Mouse (Mus musculus): ENCODE measurements around the gene Bcas1.
A peak's percentile ranks its signal among the peaks of the same experiment; 100 is the strongest.

The Bcas1 gene

DNA sequence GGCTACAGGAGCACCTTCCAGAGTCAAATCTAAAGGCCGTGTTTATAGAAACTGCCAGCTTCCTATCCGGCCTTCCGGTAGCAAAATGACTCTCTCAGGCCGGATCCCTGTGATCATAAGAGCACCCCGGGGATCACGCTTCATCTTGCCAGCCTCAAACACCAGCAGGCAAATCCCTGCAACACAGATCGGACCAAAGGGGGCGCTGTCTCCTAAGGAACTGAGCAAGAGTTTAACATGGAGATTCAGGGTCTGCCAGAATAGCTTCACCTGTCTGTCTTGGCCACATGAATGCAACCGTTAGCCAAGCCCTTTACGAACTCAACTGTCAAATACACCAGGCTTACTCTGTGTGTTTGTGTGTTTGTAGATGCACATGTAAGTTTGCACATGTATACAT, 8.9 kb downstream of the Bcas1 start:
- no peak for DNase-seq (ENCODE audit: low spot score)

DNA sequence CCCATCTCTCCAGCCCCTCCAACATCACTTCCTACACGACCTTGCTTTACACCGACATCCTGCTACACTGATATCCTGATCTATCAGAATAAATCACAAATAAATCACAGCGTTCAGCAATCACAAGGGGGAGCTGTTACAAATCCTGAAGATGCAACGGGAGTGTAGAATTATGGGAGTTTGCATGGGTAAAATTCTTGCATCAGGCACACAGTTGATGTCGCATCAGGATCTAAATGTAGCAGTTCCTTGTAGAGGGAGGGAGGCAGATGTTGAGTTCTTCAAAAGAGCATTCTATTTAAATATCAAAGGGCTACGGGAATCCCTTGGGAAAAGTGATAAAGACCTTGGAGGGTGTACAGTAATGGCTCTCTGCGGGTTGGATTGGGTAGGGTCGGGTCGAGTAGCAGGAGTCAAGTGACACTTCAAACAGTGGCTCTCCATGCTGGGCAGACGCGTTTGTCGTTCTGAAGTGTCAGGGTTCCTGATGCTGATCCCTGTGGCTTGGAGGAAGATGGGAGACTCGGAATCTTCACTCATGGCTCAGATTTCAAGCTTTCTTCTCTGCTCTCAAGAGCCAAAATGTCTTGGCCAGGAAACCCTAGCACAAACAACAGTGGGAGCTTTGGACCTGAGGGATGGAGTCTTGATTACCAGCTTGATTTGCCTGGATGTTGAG, 16.0 kb downstream of the Bcas1 start:
- DNase-seq (ENCODE audit: low spot score): no peak

GRCm38 (mm10) chr2:170410677-170411489, 16.8 kb downstream of the Bcas1 start:
- DNase-seq (ENCODE audit: low spot score): no peak

GRCm38 (mm10) chr2:170406438-170406837, 21.2 kb downstream of the Bcas1 start:
- DNase-seq (ENCODE audit: low spot score): no peak

GRCm38 (mm10) chr2:170404781-170405573, 22.7 kb downstream of the Bcas1 start:
- no peak for DNase-seq (ENCODE audit: low spot score)

GRCm38 (mm10) chr2:170403666-170404385, 23.8 kb downstream of the Bcas1 start:
- no peak for DNase-seq (ENCODE audit: low spot score)

GRCm38 (mm10) chr2:170401211-170401799, 26.3 kb downstream of the Bcas1 start:
- DNase-seq (ENCODE audit: low spot score): peak; percentile 22

GRCm38 (mm10) chr2:170400666-170401065, 27.0 kb downstream of the Bcas1 start:
- DNase-seq (ENCODE audit: low spot score): no peak

- no peak for DNase-seq (ENCODE audit: low spot score)
Observed at GRCm38 (mm10) chr2:170391994-170392393, 35.7 kb downstream of the Bcas1 start.

DNA sequence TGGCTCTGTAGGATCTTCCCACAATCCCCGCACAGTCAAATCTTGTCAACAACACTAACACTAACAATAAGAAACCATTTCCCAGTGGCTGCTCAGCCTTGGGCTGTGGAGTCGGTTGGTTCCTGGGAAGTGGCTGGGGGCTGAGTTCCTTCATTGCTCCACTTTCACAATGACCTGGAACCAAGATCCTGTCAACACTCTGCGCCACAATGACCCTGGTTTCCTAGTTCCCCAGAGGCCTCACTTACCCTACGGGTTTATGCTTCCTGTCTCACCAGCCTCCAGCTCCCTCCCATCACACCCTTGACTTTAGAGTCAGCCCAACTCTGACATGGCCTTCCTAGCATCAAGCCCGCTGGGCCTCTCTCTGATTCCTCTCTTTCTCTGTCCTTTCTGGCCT, 39.3 kb downstream of the Bcas1 start:
- no peak for DNase-seq (ENCODE audit: low spot score)

DNA sequence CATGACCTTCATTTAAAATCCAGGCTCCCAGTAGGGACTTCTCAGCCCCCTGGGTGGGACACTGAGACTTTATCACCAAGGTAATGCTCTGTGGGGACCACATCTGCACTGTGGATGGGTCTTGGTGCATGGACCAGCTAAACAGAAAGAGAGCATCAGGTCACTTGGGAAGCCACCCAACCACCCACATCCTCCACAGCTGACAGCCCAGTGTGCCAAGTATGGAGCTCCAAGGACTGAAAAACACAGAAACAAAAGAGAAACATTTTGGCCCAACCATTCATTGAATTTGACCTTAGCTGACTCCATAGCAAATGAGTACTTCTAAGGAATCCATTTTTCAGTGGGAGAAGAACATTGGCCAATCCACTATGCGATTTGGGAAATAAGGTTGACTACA, 42.1 kb downstream of the Bcas1 start:
- DNase-seq (ENCODE audit: low spot score): no peak

GRCm38 (mm10) chr2:170384770-170385169, 42.9 kb downstream of the Bcas1 start:
- DNase-seq (ENCODE audit: low spot score): no peak

- no peak for DNase-seq (ENCODE audit: low spot score)
Observed at GRCm38 (mm10) chr2:170373391-170373790, 54.3 kb downstream of the Bcas1 start.

- DNase-seq (ENCODE audit: low spot score): no peak
Observed at GRCm38 (mm10) chr2:170365676-170366075, 62.0 kb downstream of the Bcas1 start.

GRCm38 (mm10) chr2:170365271-170365670, 62.4 kb downstream of the Bcas1 start:
- DNase-seq (ENCODE audit: low spot score): no peak

DNA sequence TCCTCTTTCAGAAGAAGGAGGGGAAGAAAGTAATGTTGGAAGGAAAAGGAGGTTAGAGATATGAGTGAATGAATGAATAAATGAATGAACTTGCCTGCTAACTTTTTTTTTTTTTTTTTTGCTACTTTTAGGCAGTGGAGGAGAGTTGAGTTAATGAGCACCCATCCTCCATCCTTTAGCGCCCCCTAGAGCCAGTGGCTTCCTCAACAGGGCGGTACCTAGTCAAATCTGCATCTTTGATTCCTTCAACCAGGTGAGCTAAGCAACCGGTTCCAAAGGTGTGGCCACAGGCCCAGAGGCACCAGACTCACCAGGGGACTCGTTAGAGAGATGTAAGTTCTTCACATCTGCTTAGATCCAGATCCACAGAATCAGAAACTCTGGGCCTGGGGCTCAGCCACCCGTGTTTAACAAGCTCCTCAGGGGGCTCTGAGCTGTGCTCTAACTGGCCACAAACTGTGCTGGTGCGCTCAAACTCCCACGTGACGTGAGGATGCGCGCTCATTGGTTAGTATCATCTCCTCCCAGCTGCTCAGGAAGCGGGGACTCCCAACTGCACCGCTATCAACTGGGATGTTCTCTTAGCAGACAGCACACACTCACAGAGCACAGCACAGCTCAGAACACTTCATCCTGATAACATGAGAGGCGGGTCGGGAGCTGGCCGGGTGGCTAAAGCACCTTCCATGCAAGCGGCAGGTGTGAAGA, 70.8 kb downstream of the Bcas1 start:
- no peak for DNase-seq (ENCODE audit: low spot score)

- no peak for DNase-seq (ENCODE audit: low spot score)
Observed at GRCm38 (mm10) chr2:170354963-170355367, 72.7 kb downstream of the Bcas1 start.

GRCm38 (mm10) chr2:170352273-170352672, 75.4 kb downstream of the Bcas1 start:
- DNase-seq (ENCODE audit: low spot score): no peak

- no peak for DNase-seq (ENCODE audit: low spot score)
Observed at GRCm38 (mm10) chr2:170351847-170352246, 75.8 kb downstream of the Bcas1 start.

DNA sequence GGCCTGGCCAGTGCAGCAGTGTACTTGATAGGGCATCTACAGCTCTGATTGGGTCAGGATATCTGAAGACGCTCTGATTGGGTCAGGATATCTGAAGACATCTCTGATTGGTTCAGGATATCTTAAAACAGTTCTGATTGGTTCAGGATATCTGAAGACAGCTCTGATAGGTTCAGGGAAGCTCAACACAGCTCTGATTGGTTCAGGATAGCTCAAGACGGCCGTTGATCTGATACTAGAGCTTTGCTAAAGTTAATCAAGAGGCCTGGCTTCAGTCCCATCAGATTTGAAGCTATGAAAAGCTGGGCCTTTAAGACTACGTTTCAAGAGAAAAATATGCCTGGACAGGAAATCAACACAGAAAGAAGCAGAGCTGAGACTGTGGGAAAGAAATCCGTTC, 77.9 kb downstream of the Bcas1 start:
- DNase-seq (ENCODE audit: low spot score): no peak

- DNase-seq (ENCODE audit: low spot score): no peak
Observed at GRCm38 (mm10) chr2:170349096-170349495, 78.5 kb downstream of the Bcas1 start.

Data from spleen, adult 12 weeks (tissue).